Mouse (Mus musculus) c-Kit-positive CD71-positive TER-119-positive erythroid progenitor cells, embryonic 14.5 days (primary cell): ENCODE measurements around the gene Gm8159.
"Not testable (repeated sequence)": the region's sequence is repeated elsewhere in the genome, so short reads cannot be mapped to it uniquely, and the experiment has no call there.

ENCODE experiments used
- DNase-seq: peaks from one replicate; pipeline ENCODE4 v3.0.0-alpha.2; 2013; ENCODE audit warnings: low spot score

The Gm8159 gene

GRCm38 (mm10) chr14:4632052-4632451 lies at the start of gene Gm8159:
Gm8159 (plus strand) TSS chr14:4632352.
- not testable (repeated sequence) for DNase-seq

DNA sequence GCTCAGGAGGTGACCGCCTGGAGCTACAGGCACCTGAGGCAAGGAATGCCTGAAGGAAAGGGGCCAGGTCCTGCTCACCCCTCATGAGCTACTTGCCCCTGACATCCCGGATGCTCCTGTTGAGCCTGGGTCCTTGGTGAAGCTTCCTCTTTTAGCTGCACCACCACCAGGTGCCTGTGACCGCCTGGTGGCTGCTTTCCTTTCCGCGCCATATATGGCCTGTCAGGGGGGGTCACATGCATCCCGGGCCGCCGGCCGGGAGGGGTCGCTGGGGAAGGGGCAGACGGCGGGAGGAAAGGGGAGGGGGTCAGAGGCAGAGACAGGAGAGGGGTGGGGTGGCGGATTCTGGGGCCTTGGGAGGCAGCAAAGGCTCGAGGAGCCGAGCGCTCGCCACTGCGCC lies 17.2 kb downstream of the Gm8159 start:
- not testable (repeated sequence) for DNase-seq

DNA sequence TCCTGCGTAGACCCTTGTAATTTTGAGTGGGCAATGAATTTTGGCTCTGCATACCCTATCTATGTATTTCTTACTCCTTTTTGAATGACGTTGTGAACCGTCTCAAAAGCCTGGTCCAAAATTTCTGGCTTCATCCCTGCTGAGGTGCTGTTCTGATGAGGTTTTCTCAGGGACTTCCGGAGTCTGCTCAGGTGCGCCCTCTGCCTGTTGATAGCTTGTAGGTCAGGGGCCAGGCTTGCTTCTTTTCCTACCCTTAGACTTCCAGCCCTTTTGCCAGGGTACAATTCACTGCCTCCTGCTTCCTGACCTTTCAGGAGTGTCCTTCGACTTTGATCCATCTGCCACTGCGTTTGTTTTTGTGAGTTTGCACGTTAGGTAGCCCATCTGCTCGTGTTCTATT lies 18.2 kb downstream of the Gm8159 start:
- not testable (repeated sequence) for DNase-seq

DNA sequence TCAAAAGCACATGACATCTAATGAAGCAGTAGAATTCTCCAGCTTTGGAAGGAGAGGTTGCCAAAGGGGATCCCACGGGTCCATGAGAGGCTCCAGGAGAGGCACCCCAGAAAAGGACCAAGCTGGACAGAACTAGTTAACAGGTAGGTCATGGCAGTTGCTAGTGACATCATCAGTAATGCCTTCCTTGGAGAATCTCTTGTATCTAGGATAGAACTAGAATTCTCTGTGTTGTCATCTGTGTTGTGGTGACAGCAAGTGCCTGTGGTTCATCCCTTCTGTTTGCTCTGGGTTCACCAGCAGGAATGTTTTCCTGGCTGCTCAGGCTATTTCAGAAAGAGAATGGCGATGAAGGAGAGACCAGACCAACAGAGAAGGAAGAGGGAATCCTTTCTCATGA lies 31.7 kb downstream of the Gm8159 start, which contains the start of gene Gm3239:
TSS of gene Gm3239 (plus strand) at position 301 of the 400 bp plus-strand sequence.
- not testable (repeated sequence) for DNase-seq
